Comparison of ENCODE assay signal across 30 mouse cellular contexts in genomic region chr7:84131736-84132135, GRCm38 (mm10). TPM values are rescaled to one million over a fixed set of nuclear protein-coding genes. Genes with fewer than 3 reads are reported as not detected.
A peak's percentile ranks its signal among the peaks of the same experiment; 100 is the strongest.
DNase-seq lines count a peak whose midpoint lies in the region; ATAC-seq and TF ChIP-seq lines count a peak whose summit lies in the region.
"Had no signal": no experiment of that assay in that cellular context is flagged by ENCODE, and none has a peak within 500 bp of the region (broad histone marks: within the 10 kb centered on the region; RNA-seq: fewer than 3 reads in every experiment).

No protein-coding gene starts in this region.

- H3K27me3 ChIP-seq in kidney, adult 2 months (replicated peaks; ENCODE audit: control insufficient read depth, insufficient read depth, low read length) = no peaks in the 10 kb centered on the region
- H3K27me3 ChIP-seq in lung, postnatal 0 days (replicated peaks; ENCODE audit: insufficient read depth, low read length) = no peaks in the 10 kb centered on the region
- H3K27me3 ChIP-seq: embryonic facial prominence, embryonic 12.5 days; heart, embryonic 13.5 days; hindbrain, embryonic 15.5 days; limb, embryonic 15.5 days; megakaryocyte, embryonic 14.5 days; neural tube, embryonic 13.5 days had no signal

- H3K4me1 ChIP-seq in kidney, adult 2 months (ENCODE audit: control insufficient read depth, insufficient read depth, low read length) = peaks cover 69% of the 10 kb centered on the region
- H3K4me1 ChIP-seq in lung, postnatal 0 days (ENCODE audit: insufficient read depth, low read depth, low read length) = peaks cover 65% of the 10 kb centered on the region; the same call in 1 of the 2 replicates
- peaks cover 53% of the 10 kb centered on the region for H3K4me1 ChIP-seq in lung, adult 2 months (ENCODE audit: control insufficient read depth, insufficient read depth, low read length)

- no peaks in the 10 kb centered on the region; the same call in 1 of the 2 replicates for H3K36me3 ChIP-seq in kidney, adult 2 months (ENCODE audit: control insufficient read depth, insufficient read depth, low read length)
- no peaks in the 10 kb centered on the region for H3K36me3 ChIP-seq in lung, postnatal 0 days (ENCODE audit: insufficient read depth, low read length)
- H3K36me3 ChIP-seq: embryonic facial prominence, embryonic 12.5 days; heart, embryonic 13.5 days; hindbrain, embryonic 15.5 days; limb, embryonic 15.5 days; neural tube, embryonic 13.5 days had no signal

- peak; percentile 78 for DNase-seq in heart, adult 11 months
- DNase-seq in heart, postnatal 4 days = no peak
- DNase-seq in kidney, adult 2 months = peak; percentile 71
- DNase-seq in kidney, postnatal 14 days = no peak
- no peak for DNase-seq in lung, postnatal 0 days (ENCODE audit: low spot score)
- no peak for DNase-seq in lung, adult 2 months
- no peak for DNase-seq in cerebellum, postnatal 10 days
- no peak for DNase-seq in layer of hippocampus, postnatal 14 days (ENCODE audit: low spot score in 2 of 2)
- DNase-seq: adrenal gland, adult 8-10 months; cerebellum, adult 11-12 months; cerebellum, postnatal 25 days; forebrain, postnatal 0 days; gastrocnemius, postnatal 36 days; layer of hippocampus, adult 9-11 months; left cerebral cortex, postnatal 4 days; lung, postnatal 14 days; midbrain, embryonic 14.5 days; retina, postnatal 1 day; right cerebral cortex, postnatal 25 days; spleen, adult 18-20 months had no signal

- no peak for TF ChIP-seq POLR2A in kidney, adult 2 months (IDR thresholded peaks at IDR 0.05; ENCODE audit: low read depth, low read length)
- no peak for TF ChIP-seq POLR2A in lung, adult 2 months (IDR thresholded peaks at IDR 0.05; ENCODE audit: borderline replicate concordance, extremely low read depth, low read depth, low read length)

- WGBS in kidney, adult 2 months = 34% methylated on average over 4 of the region's 4 CpGs
- WGBS in lung, postnatal 0 days = 41% methylated on average over 4 of the region's 4 CpGs
- 52% methylated on average over 4 of the region's 4 CpGs for WGBS in lung, adult 2 months

- H3K4me3 ChIP-seq in kidney, adult 2 months (ENCODE audit: insufficient read depth, low read depth, low read length) = no peak overlapping the region
- H3K4me3 ChIP-seq in lung, postnatal 0 days (ENCODE audit: low read depth, low read length) = no peak overlapping the region
- no peak overlapping the region for H3K4me3 ChIP-seq in lung, adult 2 months (replicated peaks; ENCODE audit: extremely low read depth, low read depth, low read length)
- H3K4me3 ChIP-seq: embryonic facial prominence, embryonic 12.5 days; heart, embryonic 13.5 days; hindbrain, embryonic 15.5 days; left cerebral cortex, adult 2 months; limb, embryonic 15.5 days; megakaryocyte, embryonic 14.5 days; neural tube, embryonic 13.5 days had no signal

- no peak overlapping the region for H3K9ac ChIP-seq in lung, postnatal 0 days (replicated peaks; ENCODE audit: low read depth)
- H3K9ac ChIP-seq: embryonic facial prominence, embryonic 12.5 days; forebrain, postnatal 0 days; heart, embryonic 13.5 days; hindbrain, embryonic 15.5 days; limb, embryonic 15.5 days; neural tube, embryonic 13.5 days had no signal

- H3K27ac ChIP-seq in kidney, adult 2 months (ENCODE audit: insufficient read depth, low read depth, low read length) = peak overlapping the region; percentile 67
- peak overlapping the region; percentile 68 for H3K27ac ChIP-seq in lung, postnatal 0 days (ENCODE audit: low read length)
- H3K27ac ChIP-seq: embryonic facial prominence, embryonic 12.5 days; hindbrain, embryonic 15.5 days; left cerebral cortex, adult 2 months; limb, embryonic 15.5 days; neural tube, embryonic 13.5 days had no signal

- ATAC-seq in lung, postnatal 0 days = no peak
- ATAC-seq: activated CD4-positive, CD25-positive, alpha-beta regulatory T cell, adult 4 months; forebrain, postnatal 0 days had no signal

- no peak; the same call in none of the 2 replicates for TF ChIP-seq EP300 in lung, postnatal 0 days (IDR thresholded peaks at IDR 0.05)

- no peak for TF ChIP-seq CTCF in kidney, adult 2 months (conservative IDR thresholded peaks at IDR 0.05; ENCODE audit: insufficient read depth, insufficient read length, low read depth, low read length)
- TF ChIP-seq CTCF in lung, postnatal 0 days (IDR thresholded peaks at IDR 0.05) = no peak
- TF ChIP-seq CTCF in lung, adult 2 months (IDR thresholded peaks at IDR 0.05; ENCODE audit: insufficient read depth, low read length) = no peak

- H3K9me3 ChIP-seq in lung, postnatal 0 days (ENCODE audit: low read length) = no peaks in the 10 kb centered on the region
- H3K9me3 ChIP-seq: embryonic facial prominence, embryonic 12.5 days; heart, embryonic 13.5 days; hindbrain, embryonic 15.5 days; limb, embryonic 15.5 days; megakaryocyte, embryonic 14.5 days; neural tube, embryonic 13.5 days had no signal

- no peak overlapping the region for H3K4me2 ChIP-seq in lung, postnatal 0 days (replicated peaks; ENCODE audit: low read depth, low read length)
- H3K4me2 ChIP-seq: embryonic facial prominence, embryonic 12.5 days; heart, embryonic 13.5 days; hindbrain, embryonic 15.5 days; limb, embryonic 15.5 days; neural tube, embryonic 13.5 days had no signal

RNA-seq across cellular contexts. Expression of gene Abhd17c, which starts 20.0 kb away (rescaled TPM):
- 10 to 100 TPM; 58.0 to 58.6 TPM for total RNA-seq in heart, postnatal 4 days (2021)
- 151 and 179 TPM in 2 replicates for polyA plus RNA-seq in kidney, adult 2 months (2012; rRNA removed)
- polyA plus RNA-seq in lung, postnatal 0 days (2015; fragmentation: Nextera tagmentation; extraction: Ambion mirVana) = 91.3 and 104 TPM in 2 replicates
- polyA plus RNA-seq in lung, adult 2 months (2012; rRNA removed) = 92.8 and 98.3 TPM in 2 replicates
- 10 to 100 TPM; 61.6 to 61.9 TPM for total RNA-seq in layer of hippocampus, postnatal 14 days (2021)

RNA-seq across cellular contexts. Expression of gene Cemip, which starts 45.4 kb away (rescaled TPM):
- 1 to 10 TPM; 2.0 to 2.6 TPM for total RNA-seq in heart, postnatal 4 days (2021)
- 0.08 and 0.10 TPM in 2 replicates for polyA plus RNA-seq in kidney, adult 2 months (2012; rRNA removed)
- 0.57 and 0.83 TPM in 2 replicates for polyA plus RNA-seq in lung, postnatal 0 days (2015; fragmentation: Nextera tagmentation; extraction: Ambion mirVana)
- 0.33 and 0.65 TPM in 2 replicates for polyA plus RNA-seq in lung, adult 2 months (2012; rRNA removed)
- 10 to 100 TPM; 21.2 to 22.9 TPM for total RNA-seq in layer of hippocampus, postnatal 14 days (2021)
- total RNA-seq: hematopoietic stem cell, adult 5-6 weeks had no signal
- polyA plus RNA-seq: thymus, postnatal 0 days had no signal

Comparison
In these comparisons a context has a peak if more than half of its experiments do, and no peak if none do; other contexts are left out.
1. DNase-seq: peak in heart, adult 11 months (single experiment) and kidney, adult 2 months (single experiment); none in heart, postnatal 4 days (single experiment), kidney, postnatal 14 days (single experiment), lung, postnatal 0 days (single experiment), lung, adult 2 months (single experiment), cerebellum, postnatal 10 days (0 of 2) and layer of hippocampus, postnatal 14 days (0 of 2).